In genomic region chr4:86422586-86422985, GRCm38 (mm10) we compare ENCODE assay signal across 34 mouse cellular contexts.
"Had no signal": no experiment of that assay in that cellular context is flagged by ENCODE, and none has a peak within 500 bp of the region (broad histone marks: within the 10 kb centered on the region; RNA-seq: fewer than 3 reads in every experiment).

No protein-coding gene starts in this region.

- DNase-seq: heart, postnatal 10 days; heart, postnatal 14 days; heart, postnatal 36 days; heart, postnatal 4 days; kidney, adult 11 months; kidney, adult 18-20 months; kidney, adult 2 months; kidney, adult 8-10 months; kidney, adult 9 months; kidney, postnatal 10 days; kidney, postnatal 14 days; kidney, postnatal 25 days; kidney, postnatal 36 days; kidney, postnatal 4 days; layer of hippocampus, adult 9-11 months; layer of hippocampus, postnatal 36 days had no signal

- H3K4me3 ChIP-seq: heart, embryonic 10.5 days; heart, embryonic 12.5 days; heart, embryonic 13.5 days; heart, embryonic 15.5 days; hindbrain, embryonic 10.5 days; hindbrain, embryonic 12.5 days; hindbrain, embryonic 13.5 days; hindbrain, embryonic 15.5 days; intestine, embryonic 15.5 days; kidney, embryonic 15.5 days; layer of hippocampus, adult 2 months had no signal

- H3K27me3 ChIP-seq: heart, embryonic 12.5 days; heart, embryonic 13.5 days; heart, embryonic 15.5 days; hindbrain, embryonic 12.5 days; hindbrain, embryonic 13.5 days; hindbrain, embryonic 15.5 days; intestine, embryonic 15.5 days; kidney, embryonic 15.5 days had no signal

- H3K4me1 ChIP-seq: hindbrain, embryonic 15.5 days; intestine, embryonic 15.5 days had no signal

- H3K36me3 ChIP-seq: heart, embryonic 10.5 days; heart, embryonic 15.5 days; hindbrain, embryonic 10.5 days; hindbrain, embryonic 12.5 days; hindbrain, embryonic 13.5 days; hindbrain, embryonic 15.5 days; intestine, embryonic 15.5 days; kidney, embryonic 15.5 days had no signal

- H3K4me2 ChIP-seq: heart, embryonic 12.5 days; heart, embryonic 13.5 days; heart, embryonic 15.5 days; hindbrain, embryonic 12.5 days; hindbrain, embryonic 13.5 days; hindbrain, embryonic 14.5 days; hindbrain, embryonic 15.5 days; intestine, embryonic 15.5 days; kidney, embryonic 15.5 days had no signal

- H3K9ac ChIP-seq: heart, embryonic 12.5 days; heart, embryonic 13.5 days; heart, embryonic 15.5 days; hindbrain, embryonic 12.5 days; hindbrain, embryonic 13.5 days; hindbrain, embryonic 14.5 days; hindbrain, embryonic 15.5 days; intestine, embryonic 15.5 days; kidney, embryonic 15.5 days had no signal

- H3K27ac ChIP-seq: heart, embryonic 10.5 days; heart, embryonic 13.5 days; heart, embryonic 15.5 days; hindbrain, embryonic 10.5 days; hindbrain, embryonic 12.5 days; hindbrain, embryonic 13.5 days; hindbrain, embryonic 14.5 days; hindbrain, embryonic 15.5 days; hindbrain, postnatal 0 days; intestine, embryonic 15.5 days; kidney, embryonic 15.5 days; kidney, postnatal 0 days; layer of hippocampus, adult 2 months had no signal

- ATAC-seq: hindbrain, embryonic 16.5 days; hindbrain, postnatal 0 days; inflammation-experienced regulatory T-cells, adult 6 months; intestine, embryonic 15.5 days; intestine, embryonic 16.5 days; intestine, postnatal 0 days had no signal

- H3K9me3 ChIP-seq: heart, embryonic 10.5 days; heart, embryonic 12.5 days; heart, embryonic 13.5 days; heart, embryonic 15.5 days; hindbrain, embryonic 10.5 days; hindbrain, embryonic 12.5 days; hindbrain, embryonic 13.5 days; hindbrain, embryonic 15.5 days; intestine, embryonic 15.5 days; kidney, embryonic 15.5 days had no signal
